Mouse (Mus musculus): ENCODE results near the gene Mtfp1. TPM values are rescaled to one million over a fixed set of nuclear protein-coding genes. Genes with fewer than 3 reads are reported as not detected.

Gene Mtfp1
- polyA plus RNA-seq, 1 experiment from 2014 or later, result 10.3 TPM

- Histone ChIP-seq H3K4me3 (peak overlapping the region; percentile 69), H3K27ac (replicated peaks) (peak overlapping the region; percentile 92), H3K36me3 (peaks cover 26% of the 10 kb centered on the region), H3K9me3 (replicated peaks) (peaks cover 6% of the 10 kb centered on the region; the same call in 1 of the 2 replicates), H3K4me1 (peaks cover 40% of the 10 kb centered on the region), H3K27me3 (ENCODE audit: low read depth, poor library complexity, severe bottlenecking) (no peaks in the 10 kb centered on the region)
- WGBS, result 6% methylated on average over 24 of the region's 24 CpGs
- DNase-seq (ENCODE audit: low spot score), result peak; percentile 68
Observed at GRCm38 (mm10) chr11:4094378-4095170, 671 bp downstream of the Mtfp1 start.

DNA sequence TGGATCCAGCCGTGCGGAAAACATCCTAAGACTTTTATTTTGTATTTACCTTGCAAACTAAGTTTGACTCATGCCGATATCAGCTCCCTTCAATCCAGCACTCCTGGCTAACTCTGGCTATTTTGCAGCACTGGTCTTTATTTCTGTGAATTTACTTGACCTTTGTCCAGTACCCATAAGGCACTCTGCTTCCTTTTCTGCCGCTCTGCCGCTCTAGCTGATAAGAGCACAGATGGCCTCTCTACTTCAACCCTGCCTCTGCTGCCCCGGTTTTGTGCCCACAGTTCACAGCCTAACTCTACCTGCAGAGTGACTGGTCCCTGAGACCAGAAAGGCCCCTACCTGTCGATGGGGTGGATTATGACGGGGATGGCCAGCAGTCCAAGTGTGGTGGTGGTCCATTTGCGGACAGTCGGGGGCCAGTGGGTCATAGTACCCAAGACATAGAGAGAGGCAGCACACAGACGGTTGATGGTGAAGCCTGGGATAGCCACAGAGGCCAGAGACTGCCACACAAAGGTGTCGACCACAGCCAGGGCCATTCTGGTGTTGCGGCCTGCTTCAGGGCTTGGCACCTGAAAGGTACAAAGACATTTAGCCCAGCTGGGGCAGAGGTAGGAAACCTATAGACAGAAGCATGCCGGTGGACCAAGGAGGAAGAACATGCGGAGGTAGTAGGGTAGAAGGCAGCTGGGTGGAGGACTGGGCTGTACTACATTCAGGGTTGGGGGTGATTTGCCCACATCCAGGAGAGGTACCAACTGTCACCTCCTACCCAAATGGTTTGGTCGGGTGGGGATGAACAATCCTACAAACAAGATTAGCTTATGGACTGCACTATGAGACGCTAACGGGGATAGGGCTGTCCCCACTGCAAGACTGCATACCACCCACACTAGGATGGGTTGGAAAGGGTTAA lies 1.5 kb downstream of the Mtfp1 start:
- 90% methylated on average over 18 of the region's 18 CpGs for WGBS
- peak overlapping the region; percentile 69 for H3K4me3 ChIP-seq
- peaks cover 26% of the 10 kb centered on the region for H3K36me3 ChIP-seq
- no peaks in the 10 kb centered on the region for H3K27me3 ChIP-seq (ENCODE audit: low read depth, poor library complexity, severe bottlenecking)
- peaks cover 6% of the 10 kb centered on the region; the same call in 1 of the 2 replicates for H3K9me3 ChIP-seq (replicated peaks)
- no peak overlapping the region for H3K27ac ChIP-seq (replicated peaks)
- H3K4me1 ChIP-seq, result peaks cover 40% of the 10 kb centered on the region
- no peak for DNase-seq (ENCODE audit: low spot score)

DNA sequence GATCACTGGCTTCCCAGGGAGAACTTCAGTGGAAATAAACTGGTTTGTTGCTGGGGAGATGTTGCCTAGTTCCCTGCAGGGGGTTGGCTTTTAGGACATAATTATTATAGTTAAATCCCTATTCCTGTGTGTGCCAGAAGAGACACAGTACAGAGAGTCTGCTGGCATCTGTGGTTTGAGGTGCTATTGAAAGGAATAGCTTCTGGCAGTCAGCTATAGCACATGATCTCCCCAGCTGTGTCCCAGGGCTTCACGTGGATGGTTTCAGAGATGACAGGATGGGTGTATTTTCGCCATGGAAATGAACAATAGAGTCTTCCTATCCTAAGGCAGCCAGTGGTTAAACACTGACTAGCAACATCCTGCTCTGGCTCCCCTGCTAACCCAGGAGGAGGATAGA lies 8.0 kb downstream of the Mtfp1 start:
- Histone ChIP-seq H3K27me3 (ENCODE audit: low read depth, poor library complexity, severe bottlenecking) (no peaks in the 10 kb centered on the region), H3K4me1 (peaks cover 3% of the 10 kb centered on the region; the same call in 1 of the 2 replicates), H3K4me3 (no peak overlapping the region), H3K27ac (replicated peaks) (no peak overlapping the region), H3K36me3 (peaks cover 18% of the 10 kb centered on the region), H3K9me3 (replicated peaks) (peaks cover 6% of the 10 kb centered on the region; the same call in 1 of the 2 replicates)
- 72% methylated on average over 2 of the region's 2 CpGs for WGBS
- no peak for DNase-seq (ENCODE audit: low spot score)

DNA sequence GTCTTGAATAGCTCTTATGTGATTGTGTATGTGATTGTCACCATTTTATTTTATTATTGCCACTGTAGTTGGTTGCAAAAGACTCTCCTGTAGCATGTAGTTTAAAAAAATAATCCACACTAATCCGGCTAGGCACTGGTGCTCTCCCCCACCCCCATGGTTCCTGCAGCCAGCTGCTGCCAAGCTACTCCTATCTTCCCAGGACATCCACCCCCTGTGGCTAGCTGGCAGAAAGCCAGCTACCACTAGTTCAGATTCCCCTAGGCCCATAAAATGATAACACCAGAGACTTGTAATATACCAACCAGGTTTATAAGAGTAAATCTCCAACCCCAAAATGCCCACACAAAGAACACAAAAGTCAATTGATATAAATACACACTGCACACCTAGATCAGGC lies 9.0 kb downstream of the Mtfp1 start:
- WGBS, result 82% methylated on average over 1 of the region's 1 CpGs
- H3K4me1 ChIP-seq, result peaks cover 3% of the 10 kb centered on the region; the same call in 1 of the 2 replicates
- H3K27me3 ChIP-seq (ENCODE audit: low read depth, poor library complexity, severe bottlenecking), result no peaks in the 10 kb centered on the region
- H3K27ac ChIP-seq (replicated peaks), result no peak overlapping the region
- H3K4me3 ChIP-seq, result no peak overlapping the region
- peaks cover 8% of the 10 kb centered on the region for H3K36me3 ChIP-seq
- DNase-seq (ENCODE audit: low spot score), result no peak
- H3K9me3 ChIP-seq (replicated peaks), result peaks cover 6% of the 10 kb centered on the region; the same call in 1 of the 2 replicates

GRCm38 (mm10) chr11:4083316-4084078 lies 11.7 kb downstream of the Mtfp1 start:
- WGBS, result 33% methylated on average over 5 of the region's 5 CpGs
- Histone ChIP-seq H3K4me3 (no peak overlapping the region), H3K27ac (replicated peaks) (no peak overlapping the region), H3K9me3 (replicated peaks) (no peaks in the 10 kb centered on the region), H3K4me1 (peaks cover 3% of the 10 kb centered on the region; the same call in 1 of the 2 replicates), H3K36me3 (no peaks in the 10 kb centered on the region), H3K27me3 (ENCODE audit: low read depth, poor library complexity, severe bottlenecking) (no peaks in the 10 kb centered on the region)
- DNase-seq (ENCODE audit: low spot score), result peak; percentile 60

- no peaks in the 10 kb centered on the region for H3K9me3 ChIP-seq (replicated peaks)
- peak; percentile 58 for DNase-seq (ENCODE audit: low spot score)
- H3K27ac ChIP-seq (replicated peaks), result no peak overlapping the region
- H3K4me3 ChIP-seq, result no peak overlapping the region
- H3K4me1 ChIP-seq, result peaks cover 3% of the 10 kb centered on the region; the same call in 1 of the 2 replicates
- no peaks in the 10 kb centered on the region for H3K36me3 ChIP-seq
- no peaks in the 10 kb centered on the region for H3K27me3 ChIP-seq (ENCODE audit: low read depth, poor library complexity, severe bottlenecking)
- WGBS, result 17% methylated on average over 4 of the region's 4 CpGs
Observed at GRCm38 (mm10) chr11:4080219-4080618, 15.0 kb downstream of the Mtfp1 start.

GRCm38 (mm10) chr11:4078267-4078933 lies 16.8 kb downstream of the Mtfp1 start:
- no peaks in the 10 kb centered on the region for H3K9me3 ChIP-seq (replicated peaks)
- no peaks in the 10 kb centered on the region for H3K27me3 ChIP-seq (ENCODE audit: low read depth, poor library complexity, severe bottlenecking)
- H3K4me1 ChIP-seq, result no peaks in the 10 kb centered on the region
- 90% methylated on average over 7 of the region's 7 CpGs for WGBS
- no peak overlapping the region for H3K27ac ChIP-seq (replicated peaks)
- H3K36me3 ChIP-seq, result no peaks in the 10 kb centered on the region
- no peak for DNase-seq (ENCODE audit: low spot score)
- H3K4me3 ChIP-seq, result no peak overlapping the region

DNA sequence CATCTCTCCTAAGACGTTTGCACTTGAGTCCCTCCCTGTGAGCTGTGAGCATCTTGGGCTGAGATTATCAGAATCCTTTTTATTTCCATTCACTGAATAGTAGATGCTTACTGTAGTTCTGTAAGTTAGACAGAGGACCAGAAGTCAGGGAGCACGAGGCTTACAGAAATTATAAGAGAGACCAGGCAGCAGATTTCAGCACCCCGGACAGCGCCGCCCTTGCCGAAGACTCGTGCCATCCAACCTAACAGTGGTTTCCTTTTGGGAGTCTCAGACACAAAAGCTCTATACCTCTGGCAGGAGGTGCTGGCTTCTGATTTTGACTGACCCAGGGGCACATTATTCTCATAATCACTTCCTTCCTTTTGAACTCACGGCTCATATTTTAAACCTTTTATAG lies 18.6 kb downstream of the Mtfp1 start:
- H3K27me3 ChIP-seq (ENCODE audit: low read depth, poor library complexity, severe bottlenecking), result no peaks in the 10 kb centered on the region
- no peak overlapping the region for H3K4me3 ChIP-seq
- H3K9me3 ChIP-seq (replicated peaks), result no peaks in the 10 kb centered on the region
- peak; percentile 49 for DNase-seq (ENCODE audit: low spot score)
- 16% methylated on average over 8 of the region's 8 CpGs for WGBS
- no peaks in the 10 kb centered on the region for H3K36me3 ChIP-seq
- no peaks in the 10 kb centered on the region for H3K4me1 ChIP-seq
- no peak overlapping the region for H3K27ac ChIP-seq (replicated peaks)

GRCm38 (mm10) chr11:4069664-4070063 lies 25.6 kb downstream of the Mtfp1 start:
- Histone ChIP-seq H3K4me3 (no peak overlapping the region), H3K9me3 (replicated peaks) (no peaks in the 10 kb centered on the region), H3K36me3 (no peaks in the 10 kb centered on the region), H3K4me1 (no peaks in the 10 kb centered on the region), H3K27me3 (ENCODE audit: low read depth, poor library complexity, severe bottlenecking) (no peaks in the 10 kb centered on the region), H3K27ac (replicated peaks) (no peak overlapping the region)
- no peak for DNase-seq (ENCODE audit: low spot score)
- WGBS, result 82% methylated on average over 1 of the region's 1 CpGs

DNA sequence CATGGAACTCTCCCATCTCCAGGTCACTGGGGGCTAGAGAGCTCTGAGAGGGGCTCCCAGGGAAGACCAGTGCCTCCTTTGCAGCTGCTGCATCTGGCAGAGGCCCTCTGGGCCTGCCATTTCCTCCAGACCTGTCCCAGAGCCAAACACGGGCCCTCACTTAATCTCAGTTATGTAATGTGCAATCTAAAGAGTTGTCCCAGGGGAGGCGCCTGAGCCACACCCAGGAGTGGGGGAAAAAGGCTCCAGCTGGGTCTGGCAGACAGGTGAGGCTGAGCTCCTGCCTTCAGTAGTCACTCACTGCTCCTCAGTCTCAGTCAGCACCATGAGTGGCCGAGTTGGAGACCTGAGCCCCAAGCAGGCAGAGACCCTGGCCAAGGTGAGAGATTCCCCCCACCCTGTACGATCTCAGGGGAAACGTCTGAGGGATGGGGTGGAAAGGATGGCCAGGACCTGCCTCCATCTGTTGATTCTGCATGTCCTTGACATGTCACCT lies 30.6 kb downstream of the Mtfp1 start, which contains the start of gene Sec14l3:
Gene Sec14l3, plus strand, starts transcription at position 215 of the 496 bp plus-strand sequence.
- Histone ChIP-seq H3K4me3 (no peak within 1 kb of the TSS), H3K27me3 (ENCODE audit: low read depth, poor library complexity, severe bottlenecking) (no peaks in the 10 kb centered on the region), H3K9me3 (replicated peaks) (no peaks in the 10 kb centered on the region), H3K4me1 (no peaks in the 10 kb centered on the region), H3K36me3 (no peaks in the 10 kb centered on the region), H3K27ac (replicated peaks) (no peak within 1 kb of the TSS)
- 71% methylated on average over 5 of the region's 5 CpGs for WGBS
- DNase-seq (ENCODE audit: low spot score), result no peak

DNA sequence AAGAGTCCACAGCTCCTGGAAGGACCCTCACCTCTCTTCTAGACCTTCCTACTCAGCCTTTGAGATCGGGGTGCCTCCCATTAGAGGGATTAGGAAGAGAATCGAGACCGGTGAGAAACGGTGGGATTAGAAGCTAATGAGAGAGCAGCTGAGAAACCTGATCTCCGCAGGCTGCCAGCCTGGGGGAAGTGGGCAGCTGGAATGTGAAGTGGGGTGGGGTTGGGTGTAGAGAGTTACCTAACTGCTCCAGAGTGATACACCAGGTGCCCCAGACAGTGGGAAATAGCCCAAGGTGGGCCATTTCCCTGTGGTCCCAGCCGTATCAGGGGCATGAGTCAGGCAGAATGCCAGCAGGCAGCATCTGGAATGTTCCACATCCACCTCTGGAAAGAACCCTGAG lies 32.3 kb downstream of the Mtfp1 start:
- H3K36me3 ChIP-seq, result no peaks in the 10 kb centered on the region
- no peak overlapping the region for H3K4me3 ChIP-seq
- H3K27me3 ChIP-seq (ENCODE audit: low read depth, poor library complexity, severe bottlenecking), result no peaks in the 10 kb centered on the region
- no peaks in the 10 kb centered on the region for H3K4me1 ChIP-seq
- no peak overlapping the region for H3K27ac ChIP-seq (replicated peaks)
- H3K9me3 ChIP-seq (replicated peaks), result no peaks in the 10 kb centered on the region
- WGBS, result 45% methylated on average over 6 of the region's 6 CpGs
- no peak for DNase-seq (ENCODE audit: low spot score)
